Mouse (Mus musculus) stomach, postnatal 0 days (tissue): ENCODE data around the gene Nudt7. TPM values are rescaled to one million over a fixed set of nuclear protein-coding genes. Genes with fewer than 3 reads are reported as not detected.

Source experiments
- ATAC-seq: fragments of 200-750 bp; cut with Nextera tagmentation; 2 replicates; pipeline ENCODE4 v1.8.0; 2017; ENCODE audit not compliant: low FRiP score, low TSS enrichment
- DNase-seq: peaks from one replicate; pipeline ENCODE4 v3.0.0-alpha.2; 2016; ENCODE audit warnings: low spot score
- H3K27ac ChIP-seq: fragments of 300-500 bp; sonication (generic); replicated peaks from 2 replicates; pipeline ENCODE4 v1.5.1; 2014; ENCODE audit warnings: mild to moderate bottlenecking, control low read depth
- H3K27me3 ChIP-seq: fragments of 300-500 bp; sonication (generic); 2 replicates; pipeline ENCODE4 v1.6.1; 2014; ENCODE audit warnings: low read length; ENCODE audit not compliant: control insufficient read depth, insufficient read depth
- H3K36me3 ChIP-seq: fragments of 300-500 bp; sonication (generic); 2 replicates; pipeline ENCODE4 v1.6.1; 2014; ENCODE audit warnings: low read length, mixed read lengths; ENCODE audit not compliant: control insufficient read depth, insufficient read depth
- H3K4me1 ChIP-seq: fragments of 300-500 bp; sonication (generic); replicated peaks from 2 replicates; pipeline ENCODE4 v1.6.1; 2014; ENCODE audit warnings: antibody characterized with exemption; ENCODE audit not compliant: control insufficient read depth, insufficient read depth
- H3K4me2 ChIP-seq: fragments of 300-500 bp; sonication (generic); replicated peaks from 2 replicates; pipeline ENCODE4 v1.6.1; 2014; ENCODE audit warnings: low read depth, mild to moderate bottlenecking, control low read depth, moderate library complexity
- H3K4me3 ChIP-seq: fragments of 300-500 bp; sonication (generic); 2 replicates; pipeline ENCODE4 v1.5.1; 2014; ENCODE audit warnings: low read depth, low read length, control low read depth
- H3K9ac ChIP-seq: fragments of 300-500 bp; sonication (generic); 2 replicates; pipeline ENCODE4 v1.6.1; 2014; ENCODE audit warnings: mild to moderate bottlenecking, low read length, control low read depth, mixed read lengths
- H3K9me3 ChIP-seq: fragments of 300-500 bp; sonication (generic); 2 replicates; pipeline ENCODE4 v1.6.1; 2016; ENCODE audit warnings: low read length; ENCODE audit not compliant: control insufficient read depth
- CTCF ChIP-seq: IDR thresholded peaks from 2 replicates; pipeline ENCODE4 v1.5.1; 2016; ENCODE audit warnings: antibody characterized with exemption, low read depth, mild to moderate bottlenecking, moderate library complexity
- EP300 ChIP-seq: optimal IDR thresholded peaks from 2 replicates; pipeline ENCODE3; 2016; ENCODE audit warnings: antibody characterized with exemption
- WGBS: fragments of 180-500 bp; shearing (Covaris S2); extraction: QIAGEN DNeasy Blood & Tissue Kit; methylation state at CpG from one replicate; pipeline ENCODE4 v1.1.7; 2014; 5-methylcytosine and 5-hydroxymethylcytosine counted together
- polyA plus RNA-seq: library from polyadenylated mRNA; unstranded; fragments of >200 nt; fragmentation: Nextera tagmentation; extraction: Ambion mirVana; gene quantifications from 2 replicates; pipeline ENCODE4 v1.2.1, GENCODE M21; 2015

The Nudt7 gene
- polyA plus RNA-seq, 1 experiment from 2014 or later = 20.4 TPM

- H3K4me2 ChIP-seq = no peak overlapping the region
- WGBS = 66% methylated on average over 2 of the region's 2 CpGs
- no peak overlapping the region for H3K9ac ChIP-seq
- H3K27ac ChIP-seq = no peak overlapping the region
- no peak overlapping the region for H3K4me3 ChIP-seq
- no peak for TF ChIP-seq CTCF
- TF ChIP-seq EP300 = no peak
- no peaks in the 10 kb centered on the region for H3K27me3 ChIP-seq
- no peaks in the 10 kb centered on the region for H3K9me3 ChIP-seq
- ATAC-seq (no peak), DNase-seq (no peak)
- no peaks in the 10 kb centered on the region for H3K36me3 ChIP-seq
- no peaks in the 10 kb centered on the region for H3K4me1 ChIP-seq
Observed at GRCm38 (mm10) chr8:114158586-114158985, 25.2 kb downstream of the Nudt7 start.

- H3K4me3 ChIP-seq = no peak overlapping the region
- no peaks in the 10 kb centered on the region for H3K4me1 ChIP-seq
- H3K9me3 ChIP-seq = no peaks in the 10 kb centered on the region
- H3K27ac ChIP-seq = no peak overlapping the region
- no peaks in the 10 kb centered on the region for H3K36me3 ChIP-seq
- H3K4me2 ChIP-seq = no peak overlapping the region
- 62% methylated on average over 3 of the region's 3 CpGs for WGBS
- no peak for ATAC-seq
- TF ChIP-seq EP300 (no peak), CTCF (no peak)
- no peak for DNase-seq
- no peak overlapping the region for H3K9ac ChIP-seq
- H3K27me3 ChIP-seq = no peaks in the 10 kb centered on the region
Observed at GRCm38 (mm10) chr8:114159666-114160065, 26.3 kb downstream of the Nudt7 start.

- ATAC-seq (no peak), DNase-seq (no peak)
- H3K27ac ChIP-seq = no peak overlapping the region
- H3K36me3 ChIP-seq = no peaks in the 10 kb centered on the region
- no peak overlapping the region for H3K9ac ChIP-seq
- no peaks in the 10 kb centered on the region for H3K4me1 ChIP-seq
- TF ChIP-seq EP300 (no peak), CTCF (no peak)
- 85% methylated on average over 3 of the region's 3 CpGs for WGBS
- H3K27me3 ChIP-seq = no peaks in the 10 kb centered on the region
- no peak overlapping the region for H3K4me3 ChIP-seq
- H3K9me3 ChIP-seq = no peaks in the 10 kb centered on the region
- no peak overlapping the region for H3K4me2 ChIP-seq
Observed at GRCm38 (mm10) chr8:114163871-114164270, 30.5 kb downstream of the Nudt7 start.

GRCm38 (mm10) chr8:114164444-114165096 is 31.2 kb downstream of the Nudt7 start:
- no peak for ATAC-seq

GRCm38 (mm10) chr8:114165741-114166140 is 32.4 kb downstream of the Nudt7 start:
- H3K4me2 ChIP-seq = no peak overlapping the region
- ATAC-seq = no peak
- H3K27ac ChIP-seq = no peak overlapping the region
- no peak for TF ChIP-seq CTCF
- no peak for TF ChIP-seq EP300
- H3K27me3 ChIP-seq = no peaks in the 10 kb centered on the region
- H3K36me3 ChIP-seq = no peaks in the 10 kb centered on the region
- no peak for DNase-seq
- no peak overlapping the region for H3K4me3 ChIP-seq
- no peak overlapping the region for H3K9ac ChIP-seq
- H3K4me1 ChIP-seq = no peaks in the 10 kb centered on the region
- no peaks in the 10 kb centered on the region for H3K9me3 ChIP-seq
- WGBS = 51% methylated on average over 2 of the region's 2 CpGs

More at GRCm38 (mm10) chr8:114164444-114165096, 31.2 kb downstream of the Nudt7 start:
- Histone ChIP-seq H3K9ac (no peak overlapping the region), H3K4me1 (no peaks in the 10 kb centered on the region), H3K4me2 (no peak overlapping the region), H3K27ac (no peak overlapping the region), H3K27me3 (no peaks in the 10 kb centered on the region), H3K4me3 (no peak overlapping the region), H3K9me3 (no peaks in the 10 kb centered on the region), H3K36me3 (no peaks in the 10 kb centered on the region)
- WGBS = 76% methylated on average over 6 of the region's 6 CpGs
- DNase-seq = no peak
- TF ChIP-seq CTCF (no peak), EP300 (no peak)

- Histone ChIP-seq H3K27ac (no peak overlapping the region), H3K36me3 (no peaks in the 10 kb centered on the region), H3K4me3 (no peak overlapping the region), H3K9ac (no peak overlapping the region), H3K9me3 (no peaks in the 10 kb centered on the region), H3K27me3 (no peaks in the 10 kb centered on the region), H3K4me1 (no peaks in the 10 kb centered on the region), H3K4me2 (no peak overlapping the region)
- 54% methylated on average over 3 of the region's 3 CpGs for WGBS
- TF ChIP-seq EP300 (no peak), CTCF (peak; percentile 14; the same call in 1 of the 2 replicates)
- no peak for DNase-seq
- ATAC-seq = no peak
Observed at GRCm38 (mm10) chr8:114176721-114177120, 43.4 kb downstream of the Nudt7 start.
